Mouse (Mus musculus) embryonic stem cell, embryonic (primary cell): ENCODE data around the gene Gm21773.
"Not testable (repeated sequence)": the region's sequence is repeated elsewhere in the genome, so short reads cannot be mapped to it uniquely, and the experiment has no call there.

Experiments
- CTCF ChIA-PET, 4 experiments: fragments of 300-600 bp in 2 of 4; fragments of 350-600 bp in 2 of 4; sonication (Branson Sonifier 250); formaldehyde crosslinking; loops; one replicate each; lab custom pipeline; 2022; ENCODE audit warnings: inconsistent platforms in 2 of 4; lab: Charles Lee
- POLR2A ChIA-PET, 4 experiments: fragments of 300-600 bp in 2 of 4; fragments of 350-600 bp in 2 of 4; sonication (Branson Sonifier 250); formaldehyde crosslinking; loops; one replicate each; lab custom pipeline; 2022; ENCODE audit warnings: antibody characterized with exemption in 4 of 4, inconsistent platforms in 1 of 4; lab: Charles Lee

Gm21773 gene

GRCm38 (mm10) chrY:25309260-25309659, at the start of gene Gm21773:
TSS of gene Gm21773 (minus strand) at chrY:25309360.
- POLR2A ChIA-PET, CTCF ChIA-PET: not testable (repeated sequence)
